Mouse (Mus musculus) cerebellum, adult 9-11 months (tissue): ENCODE data around the gene C330021F23Rik.

ENCODE experiments used
- DNase-seq: peaks from one replicate; pipeline ENCODE4 v3.0.0; 2022

C330021F23Rik gene

GRCm38 (mm10) chr8:3588258-3588633, 20.5 kb downstream of the C330021F23Rik start:
- DNase-seq = no peak

- peak; percentile 49 for DNase-seq
Measured at GRCm38 (mm10) chr8:3593470-3593869, 25.7 kb downstream of the C330021F23Rik start.

GRCm38 (mm10) chr8:3594466-3594865, 26.7 kb downstream of the C330021F23Rik start:
- no peak for DNase-seq

GRCm38 (mm10) chr8:3598054-3598453, 30.3 kb downstream of the C330021F23Rik start:
- no peak for DNase-seq

- DNase-seq = no peak
Measured at GRCm38 (mm10) chr8:3599219-3599618, 31.4 kb downstream of the C330021F23Rik start.

GRCm38 (mm10) chr8:3600401-3600800, 32.6 kb downstream of the C330021F23Rik start:
- no peak for DNase-seq

- DNase-seq = no peak
Measured at GRCm38 (mm10) chr8:3603439-3603838, 35.6 kb downstream of the C330021F23Rik start.

- DNase-seq = peak; percentile 29
Measured at GRCm38 (mm10) chr8:3606593-3606992, 38.8 kb downstream of the C330021F23Rik start.

- DNase-seq = no peak
Measured at GRCm38 (mm10) chr8:3607822-3608221, 40.0 kb downstream of the C330021F23Rik start.

- no peak for DNase-seq
Measured at GRCm38 (mm10) chr8:3609046-3609815, 41.4 kb downstream of the C330021F23Rik start.

- DNase-seq = no peak
Measured at GRCm38 (mm10) chr8:3609816-3610150, 42.0 kb downstream of the C330021F23Rik start.

GRCm38 (mm10) chr8:3621199-3621970, 53.6 kb downstream of the C330021F23Rik start, which contains the start of the genes Xab2 and Pet100:
TSS of gene Xab2 (minus strand) at chr8:3621316.
TSS of gene Pet100 (plus strand) at chr8:3621548.
- DNase-seq = peak; percentile 100

- peak; percentile 44 for DNase-seq
Measured at GRCm38 (mm10) chr8:3622119-3622518, 54.3 kb downstream of the C330021F23Rik start.

GRCm38 (mm10) chr8:3625445-3625844, 57.7 kb downstream of the C330021F23Rik start, which contains the start of gene Pcp2:
TSS of gene Pcp2 (minus strand) at chr8:3625545.
- DNase-seq = no peak

GRCm38 (mm10) chr8:3626971-3627370, 59.2 kb downstream of the C330021F23Rik start:
- DNase-seq = no peak

GRCm38 (mm10) chr8:3628014-3628413, 60.2 kb downstream of the C330021F23Rik start:
- DNase-seq = no peak

- DNase-seq = peak; percentile 87
Measured at GRCm38 (mm10) chr8:3630647-3631477, 63.1 kb downstream of the C330021F23Rik start, which contains the start of gene Stxbp2. TSS of gene Stxbp2 (plus strand) at chr8:3630955.

- no peak for DNase-seq
Measured at GRCm38 (mm10) chr8:3631478-3631875, 63.7 kb downstream of the C330021F23Rik start.
